Mouse (Mus musculus): ENCODE data around the gene Kcnk5. TPM values are rescaled to one million over a fixed set of nuclear protein-coding genes. Genes with fewer than 3 reads are reported as not detected.

Kcnk5 gene
- polyA plus RNA-seq, 1 experiment from 2014 or later = 5.1 TPM

- peak; percentile 75 for ATAC-seq
- no peaks in the 10 kb centered on the region for H3K27me3 ChIP-seq (ENCODE audit: insufficient read depth, low read length)
- H3K4me2 ChIP-seq (ENCODE audit: low read depth, low read length) = no peak overlapping the region
- WGBS (ENCODE audit: insufficient replicate concordance) = 26% methylated on average over 6 of the region's 6 CpGs
- peak; percentile 42 for DNase-seq
- no peak overlapping the region for H3K4me3 ChIP-seq (ENCODE audit: low read depth, low read length)
- TF ChIP-seq EP300 (IDR thresholded peaks at IDR 0.05; ENCODE audit: low read depth) = no peak
- no peak for TF ChIP-seq CTCF (IDR thresholded peaks at IDR 0.05; ENCODE audit: low read depth)
- peaks cover 8% of the 10 kb centered on the region; the same call in 1 of the 2 replicates for H3K4me1 ChIP-seq (ENCODE audit: insufficient read depth)
- H3K9ac ChIP-seq (replicated peaks) = no peak overlapping the region
- H3K9me3 ChIP-seq (ENCODE audit: low read length) = no peaks in the 10 kb centered on the region
- peak overlapping the region; percentile 73 for H3K27ac ChIP-seq (ENCODE audit: low read depth)
- no peaks in the 10 kb centered on the region for H3K36me3 ChIP-seq (replicated peaks; ENCODE audit: insufficient read depth, low read length)
Observed at GRCm38 (mm10) chr14:20208435-20208834, 26.8 kb upstream of the Kcnk5 start.

DNA sequence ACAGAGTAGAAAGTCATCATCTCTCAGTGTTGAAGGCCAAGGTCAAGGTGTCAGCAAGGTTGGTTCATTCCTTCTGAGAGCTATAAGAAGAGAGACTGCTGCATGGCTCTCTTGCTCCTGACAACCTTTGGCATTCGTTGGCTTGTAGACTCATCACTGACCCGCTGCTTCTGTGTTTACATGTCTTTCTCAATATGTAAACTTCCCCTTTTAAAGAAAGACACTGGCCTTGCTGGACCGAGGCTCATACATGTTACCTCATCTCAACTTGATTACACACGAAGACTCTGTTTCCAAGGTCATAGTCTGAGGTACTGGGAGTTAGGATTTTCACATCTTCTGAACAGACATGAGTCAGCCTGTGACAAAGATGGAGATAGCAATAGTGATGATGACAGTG is 24.1 kb upstream of the Kcnk5 start:
- no peak overlapping the region for H3K4me2 ChIP-seq (ENCODE audit: low read depth, low read length)
- no peak for DNase-seq
- TF ChIP-seq CTCF (IDR thresholded peaks at IDR 0.05; ENCODE audit: low read depth) = no peak
- TF ChIP-seq EP300 (IDR thresholded peaks at IDR 0.05; ENCODE audit: low read depth) = peak; percentile 72; the same call in 1 of the 2 replicates
- no peaks in the 10 kb centered on the region for H3K27me3 ChIP-seq (ENCODE audit: insufficient read depth, low read length)
- H3K27ac ChIP-seq (ENCODE audit: low read depth) = peak overlapping the region; percentile 29; the same call in 1 of the 2 replicates
- H3K9me3 ChIP-seq (ENCODE audit: low read length) = no peaks in the 10 kb centered on the region
- 42% methylated on average over 4 of the region's 4 CpGs for WGBS (ENCODE audit: insufficient replicate concordance)
- ATAC-seq = peak; percentile 82
- H3K36me3 ChIP-seq (replicated peaks; ENCODE audit: insufficient read depth, low read length) = no peaks in the 10 kb centered on the region
- no peak overlapping the region for H3K9ac ChIP-seq (replicated peaks)
- no peak overlapping the region for H3K4me3 ChIP-seq (ENCODE audit: low read depth, low read length)
- H3K4me1 ChIP-seq (ENCODE audit: insufficient read depth) = peaks cover 15% of the 10 kb centered on the region; the same call in 1 of the 2 replicates

GRCm38 (mm10) chr14:20203301-20203700 is 21.7 kb upstream of the Kcnk5 start:
- Histone ChIP-seq H3K9ac (replicated peaks) (no peak overlapping the region), H3K4me2 (ENCODE audit: low read depth, low read length) (no peak overlapping the region), H3K4me3 (ENCODE audit: low read depth, low read length) (no peak overlapping the region), H3K4me1 (ENCODE audit: insufficient read depth) (peaks cover 13% of the 10 kb centered on the region; the same call in 1 of the 2 replicates), H3K27me3 (ENCODE audit: insufficient read depth, low read length) (no peaks in the 10 kb centered on the region), H3K27ac (ENCODE audit: low read depth) (no peak overlapping the region), H3K9me3 (ENCODE audit: low read length) (no peaks in the 10 kb centered on the region), H3K36me3 (replicated peaks; ENCODE audit: insufficient read depth, low read length) (no peaks in the 10 kb centered on the region)
- DNase-seq (peak; percentile 44), ATAC-seq (peak; percentile 79)
- 52% methylated on average over 4 of the region's 4 CpGs for WGBS (ENCODE audit: insufficient replicate concordance)
- no peak for TF ChIP-seq CTCF (IDR thresholded peaks at IDR 0.05; ENCODE audit: low read depth)
- no peak for TF ChIP-seq EP300 (IDR thresholded peaks at IDR 0.05; ENCODE audit: low read depth)

- Histone ChIP-seq H3K27ac (ENCODE audit: low read depth) (no peak overlapping the region), H3K4me1 (ENCODE audit: insufficient read depth) (peaks cover 12% of the 10 kb centered on the region; the same call in 1 of the 2 replicates), H3K4me3 (ENCODE audit: low read depth, low read length) (no peak overlapping the region), H3K9me3 (ENCODE audit: low read length) (no peaks in the 10 kb centered on the region), H3K27me3 (ENCODE audit: insufficient read depth, low read length) (no peaks in the 10 kb centered on the region), H3K4me2 (ENCODE audit: low read depth, low read length) (no peak overlapping the region), H3K36me3 (replicated peaks; ENCODE audit: insufficient read depth, low read length) (no peaks in the 10 kb centered on the region), H3K9ac (replicated peaks) (no peak overlapping the region)
- 89% methylated on average over 5 of the region's 5 CpGs for WGBS (ENCODE audit: insufficient replicate concordance)
- DNase-seq (no peak), ATAC-seq (no peak)
- TF ChIP-seq EP300 (IDR thresholded peaks at IDR 0.05; ENCODE audit: low read depth) (no peak), CTCF (IDR thresholded peaks at IDR 0.05; ENCODE audit: low read depth) (no peak)
Observed at GRCm38 (mm10) chr14:20202655-20203181, 21.1 kb upstream of the Kcnk5 start.

DNA sequence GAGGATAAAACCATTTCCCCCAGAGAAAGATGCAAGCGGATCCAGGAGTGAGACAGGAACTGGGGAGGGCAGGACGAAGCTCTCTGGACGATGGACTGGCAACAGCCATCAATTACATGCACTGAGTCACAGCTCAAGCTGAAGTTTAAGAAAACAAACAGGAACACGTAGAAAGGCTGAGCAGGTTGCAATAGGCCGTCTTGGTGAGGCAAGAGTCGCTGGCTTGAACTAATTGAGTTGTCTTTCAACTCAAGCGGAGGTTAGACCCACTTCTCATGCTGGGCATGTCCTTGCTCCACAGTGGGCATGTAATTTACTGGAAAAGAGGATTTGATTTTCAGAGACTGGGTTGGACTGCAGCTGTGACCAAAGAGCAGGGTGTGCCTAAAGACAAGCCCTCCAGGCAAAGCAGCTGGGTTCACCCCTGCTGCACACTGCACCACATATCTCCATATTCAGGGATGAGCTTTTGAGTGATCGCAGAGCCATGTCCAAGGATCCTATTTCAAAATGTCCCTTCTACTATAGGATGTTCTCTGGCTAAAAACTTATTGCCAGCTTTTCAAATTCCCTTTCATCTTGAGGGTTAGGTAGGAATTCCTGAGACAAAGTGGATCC is 19.6 kb upstream of the Kcnk5 start:
- Histone ChIP-seq H3K27me3 (ENCODE audit: insufficient read depth, low read length) (no peaks in the 10 kb centered on the region), H3K4me3 (ENCODE audit: low read depth, low read length) (no peak overlapping the region), H3K4me2 (ENCODE audit: low read depth, low read length) (no peak overlapping the region), H3K9ac (replicated peaks) (no peak overlapping the region), H3K9me3 (ENCODE audit: low read length) (no peaks in the 10 kb centered on the region), H3K27ac (ENCODE audit: low read depth) (no peak overlapping the region), H3K36me3 (replicated peaks; ENCODE audit: insufficient read depth, low read length) (no peaks in the 10 kb centered on the region), H3K4me1 (ENCODE audit: insufficient read depth) (peaks cover 12% of the 10 kb centered on the region; the same call in 1 of the 2 replicates)
- no peak for ATAC-seq
- TF ChIP-seq EP300 (IDR thresholded peaks at IDR 0.05; ENCODE audit: low read depth) (no peak), CTCF (IDR thresholded peaks at IDR 0.05; ENCODE audit: low read depth) (no peak)
- no peak for DNase-seq
- 76% methylated on average over 8 of the region's 8 CpGs for WGBS (ENCODE audit: insufficient replicate concordance)

- no peak for TF ChIP-seq CTCF (IDR thresholded peaks at IDR 0.05; ENCODE audit: low read depth)
- TF ChIP-seq EP300 (IDR thresholded peaks at IDR 0.05; ENCODE audit: low read depth) = no peak
- no peak for DNase-seq
- WGBS (ENCODE audit: insufficient replicate concordance) = 86% methylated on average over 4 of the region's 4 CpGs
- Histone ChIP-seq H3K27me3 (ENCODE audit: insufficient read depth, low read length) (no peaks in the 10 kb centered on the region), H3K4me2 (ENCODE audit: low read depth, low read length) (no peak overlapping the region), H3K36me3 (replicated peaks; ENCODE audit: insufficient read depth, low read length) (no peaks in the 10 kb centered on the region), H3K4me3 (ENCODE audit: low read depth, low read length) (no peak overlapping the region), H3K27ac (ENCODE audit: low read depth) (no peak overlapping the region), H3K4me1 (ENCODE audit: insufficient read depth) (no peaks in the 10 kb centered on the region), H3K9ac (replicated peaks) (no peak overlapping the region), H3K9me3 (ENCODE audit: low read length) (no peaks in the 10 kb centered on the region)
- ATAC-seq = no peak
Observed at GRCm38 (mm10) chr14:20193103-20193715, 11.6 kb upstream of the Kcnk5 start.

Data from liver, postnatal 0 days (tissue).